Mouse (Mus musculus) midbrain, embryonic 11.5 days (tissue): ENCODE measurements around the gene Erh. TPM values are rescaled to one million over a fixed set of nuclear protein-coding genes. Genes with fewer than 3 reads are reported as not detected.

Source experiments
- ATAC-seq: fragments of 200-750 bp; cut with Nextera tagmentation; 2 replicates; pipeline ENCODE4 v1.8.0; 2017; ENCODE audit warnings: moderate TSS enrichment, moderate library complexity; ENCODE audit not compliant: low FRiP score
- DNase-seq: peaks from one replicate; pipeline ENCODE4 v3.0.0; 2015; ENCODE audit warnings: low spot score; ENCODE audit errors: missing footprints
- H3K27ac ChIP-seq: fragments of 300-500 bp; sonication (generic); 2 replicates; pipeline ENCODE4 v1.5.1; 2014; ENCODE audit warnings: low read depth, low read length
- H3K27me3 ChIP-seq: fragments of 300-500 bp; sonication (generic); 2 replicates; pipeline ENCODE4 v1.6.1; 2014; ENCODE audit warnings: mild to moderate bottlenecking, low read length, moderate library complexity, mixed read lengths; ENCODE audit not compliant: control insufficient read depth, insufficient read depth
- H3K36me3 ChIP-seq: fragments of 300-500 bp; sonication (generic); 2 replicates; pipeline ENCODE4 v1.6.1; 2014; ENCODE audit warnings: mild to moderate bottlenecking, low read length, moderate library complexity, mixed read lengths; ENCODE audit not compliant: control insufficient read depth, insufficient read depth
- H3K4me1 ChIP-seq: fragments of 300-500 bp; sonication (generic); 2 replicates; pipeline ENCODE4 v1.6.1; 2014; ENCODE audit warnings: low read length; ENCODE audit not compliant: control insufficient read depth, insufficient read depth
- H3K4me2 ChIP-seq: fragments of 300-500 bp; sonication (generic); 2 replicates; pipeline ENCODE4 v1.6.1; 2014; ENCODE audit warnings: mild to moderate bottlenecking, moderate library complexity
- H3K4me3 ChIP-seq: fragments of 300-500 bp; sonication (generic); 2 replicates; pipeline ENCODE4 v1.5.1; 2014; ENCODE audit warnings: low read depth, low read length
- H3K9ac ChIP-seq: fragments of 300-500 bp; sonication (generic); 2 replicates; pipeline ENCODE4 v1.6.1; 2014; ENCODE audit warnings: low read length
- H3K9me3 ChIP-seq: fragments of 300-500 bp; sonication (generic); 2 replicates; pipeline ENCODE4 v1.6.1; 2016; ENCODE audit warnings: low read length; ENCODE audit not compliant: control insufficient read depth
- WGBS: fragments of 180-500 bp; shearing (Covaris S2); extraction: QIAGEN DNeasy Blood & Tissue Kit; methylation state at CpG from one replicate; pipeline ENCODE4 v1.1.7; 2014; 5-methylcytosine and 5-hydroxymethylcytosine counted together
- polyA plus RNA-seq: library from polyadenylated mRNA; unstranded; fragments of >200 nt; fragmentation: Nextera tagmentation; extraction: Ambion mirVana; gene quantifications from 2 replicates; pipeline ENCODE4 v1.2.1, GENCODE M21; 2014

Gene Erh
- polyA plus RNA-seq, 1 experiment from 2014 or later: 378 TPM

GRCm38 (mm10) chr12:80642725-80643692 is 1.1 kb downstream of the Erh start:
- peak overlapping the region; percentile 97 for H3K9ac ChIP-seq
- H3K4me1 ChIP-seq: peaks cover 21% of the 10 kb centered on the region
- H3K36me3 ChIP-seq: peaks cover 14% of the 10 kb centered on the region
- DNase-seq (peak; percentile 95), ATAC-seq (peak; percentile 74)
- H3K9me3 ChIP-seq: no peaks in the 10 kb centered on the region
- WGBS: 2% methylated on average over 48 of the region's 48 CpGs
- peak overlapping the region; percentile 85 for H3K4me2 ChIP-seq
- peak overlapping the region; percentile 99 for H3K4me3 ChIP-seq
- H3K27ac ChIP-seq: peak overlapping the region; percentile 71
- no peaks in the 10 kb centered on the region for H3K27me3 ChIP-seq

GRCm38 (mm10) chr12:80631790-80632189 is 12.4 kb downstream of the Erh start:
- H3K9ac ChIP-seq: no peak overlapping the region
- no peaks in the 10 kb centered on the region for H3K27me3 ChIP-seq
- WGBS: 94% methylated on average over 5 of the region's 5 CpGs
- H3K27ac ChIP-seq: no peak overlapping the region
- no peak overlapping the region for H3K4me3 ChIP-seq
- H3K4me1 ChIP-seq: 0 out of 2 replicates have a peak, but pooled peaks cover 4% of the 10 kb centered on the region
- H3K4me2 ChIP-seq: no peak overlapping the region
- H3K9me3 ChIP-seq: no peaks in the 10 kb centered on the region
- ATAC-seq: no peak
- DNase-seq: no peak
- peaks cover 16% of the 10 kb centered on the region for H3K36me3 ChIP-seq

GRCm38 (mm10) chr12:80620501-80620900 is 23.6 kb downstream of the Erh start:
- DNase-seq (peak; percentile 57), ATAC-seq (no peak)
- Histone ChIP-seq H3K27ac (no peak overlapping the region), H3K9me3 (no peaks in the 10 kb centered on the region), H3K4me2 (no peak overlapping the region), H3K9ac (no peak overlapping the region), H3K27me3 (no peaks in the 10 kb centered on the region), H3K4me1 (no peaks in the 10 kb centered on the region), H3K4me3 (no peak overlapping the region), H3K36me3 (no peaks in the 10 kb centered on the region)
- 79% methylated on average over 5 of the region's 5 CpGs for WGBS

GRCm38 (mm10) chr12:80615371-80616257 is 28.5 kb downstream of the Erh start:
- Histone ChIP-seq H3K27ac (no peak overlapping the region), H3K4me3 (no peak overlapping the region), H3K9ac (no peak overlapping the region), H3K4me2 (no peak overlapping the region), H3K36me3 (no peaks in the 10 kb centered on the region), H3K4me1 (no peaks in the 10 kb centered on the region), H3K27me3 (no peaks in the 10 kb centered on the region), H3K9me3 (no peaks in the 10 kb centered on the region)
- DNase-seq: peak; percentile 73
- ATAC-seq: no peak
- 74% methylated on average over 7 of the region's 7 CpGs for WGBS

- WGBS: 75% methylated on average over 9 of the region's 9 CpGs
- no peak for DNase-seq
- no peaks in the 10 kb centered on the region for H3K27me3 ChIP-seq
- no peaks in the 10 kb centered on the region for H3K9me3 ChIP-seq
- H3K27ac ChIP-seq: no peak overlapping the region
- no peak for ATAC-seq
- no peaks in the 10 kb centered on the region for H3K4me1 ChIP-seq
- H3K9ac ChIP-seq: no peak overlapping the region
- no peak overlapping the region for H3K4me3 ChIP-seq
- no peak overlapping the region for H3K4me2 ChIP-seq
- no peaks in the 10 kb centered on the region for H3K36me3 ChIP-seq
Observed at GRCm38 (mm10) chr12:80612113-80612791, 31.9 kb downstream of the Erh start.

- Histone ChIP-seq H3K4me2 (no peak overlapping the region), H3K36me3 (no peaks in the 10 kb centered on the region), H3K27me3 (no peaks in the 10 kb centered on the region), H3K9ac (no peak overlapping the region), H3K9me3 (no peaks in the 10 kb centered on the region), H3K4me1 (no peaks in the 10 kb centered on the region), H3K27ac (no peak overlapping the region), H3K4me3 (no peak overlapping the region)
- WGBS: 81% methylated on average over 3 of the region's 3 CpGs
- DNase-seq (no peak), ATAC-seq (no peak)
Observed at GRCm38 (mm10) chr12:80609928-80610327, 34.2 kb downstream of the Erh start.

GRCm38 (mm10) chr12:80608576-80608975 is 35.6 kb downstream of the Erh start:
- WGBS: 86% methylated on average over 1 of the region's 1 CpGs
- H3K4me3 ChIP-seq: no peak overlapping the region
- H3K9me3 ChIP-seq: no peaks in the 10 kb centered on the region
- no peaks in the 10 kb centered on the region for H3K27me3 ChIP-seq
- no peak overlapping the region for H3K4me2 ChIP-seq
- no peak overlapping the region for H3K27ac ChIP-seq
- DNase-seq (peak; percentile 14), ATAC-seq (no peak)
- no peaks in the 10 kb centered on the region for H3K36me3 ChIP-seq
- no peak overlapping the region for H3K9ac ChIP-seq
- H3K4me1 ChIP-seq: no peaks in the 10 kb centered on the region

- H3K27ac ChIP-seq: no peak overlapping the region
- H3K27me3 ChIP-seq: no peaks in the 10 kb centered on the region
Observed at GRCm38 (mm10) chr12:80604218-80604617, 39.9 kb downstream of the Erh start.

More at GRCm38 (mm10) chr12:80604218-80604617, 39.9 kb downstream of the Erh start:
- no peak overlapping the region for H3K4me3 ChIP-seq
- DNase-seq (peak; percentile 59), ATAC-seq (no peak)
- 77% methylated on average over 2 of the region's 2 CpGs for WGBS
- H3K9ac ChIP-seq: no peak overlapping the region
- peaks cover 2% of the 10 kb centered on the region; the same call in 1 of the 2 replicates for H3K36me3 ChIP-seq
- H3K9me3 ChIP-seq: no peaks in the 10 kb centered on the region
- H3K4me2 ChIP-seq: no peak overlapping the region
- no peaks in the 10 kb centered on the region for H3K4me1 ChIP-seq
